Mouse (Mus musculus): ENCODE results near the gene Uqcc2. TPM values are rescaled to one million over a fixed set of nuclear protein-coding genes. Genes with fewer than 3 reads are reported as not detected.
A peak's percentile ranks its signal among the peaks of the same experiment; 100 is the strongest.

Uqcc2 gene
- polyA plus RNA-seq, 1 experiment = 49.1 TPM

DNA sequence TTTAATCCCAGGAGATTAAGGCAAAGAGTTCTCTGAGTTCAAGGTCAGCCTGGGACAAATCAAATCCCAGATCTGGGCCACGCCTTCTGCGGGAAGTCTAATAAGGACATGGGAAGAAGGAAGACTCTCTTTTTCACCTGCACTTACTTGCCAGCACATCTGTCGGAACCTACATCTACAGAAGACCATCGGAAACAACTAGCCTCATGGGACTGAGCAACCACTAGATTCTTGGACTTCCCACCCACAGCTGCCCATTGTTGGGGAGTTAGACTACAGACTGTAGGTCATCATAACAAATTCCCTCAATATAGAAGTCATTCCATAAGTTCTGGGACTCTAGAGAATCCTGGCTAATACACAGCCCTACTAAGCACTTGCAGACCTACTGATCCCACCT, 34.9 kb upstream of the Uqcc2 start:
- no peaks in the 10 kb centered on the region for H3K4me1 ChIP-seq (ENCODE audit: control insufficient read depth, insufficient read depth, insufficient read length)
- H3K27me3 ChIP-seq (ENCODE audit: control insufficient read depth, insufficient read depth, low read length) = no peaks in the 10 kb centered on the region
- no peak overlapping the region for H3K27ac ChIP-seq (ENCODE audit: insufficient read depth, low read length)
- DNase-seq (ENCODE audit: low read depth in 1 of 2, low spot score in 2 of 2) = no peak
- H3K36me3 ChIP-seq (ENCODE audit: control insufficient read depth, insufficient read depth, low read length) = no peaks in the 10 kb centered on the region
- 90% methylated on average over 4 of the region's 4 CpGs for WGBS
- H3K4me3 ChIP-seq (ENCODE audit: extremely low read depth, insufficient read depth, insufficient read length) = no peak overlapping the region
- TF ChIP-seq POLR2A (IDR thresholded peaks at IDR 0.05; ENCODE audit: low read depth, low read length) (no peak), CTCF (IDR thresholded peaks at IDR 0.05; ENCODE audit: extremely low read depth, insufficient read depth, insufficient read length, insufficient replicate concordance) (no peak)

DNA sequence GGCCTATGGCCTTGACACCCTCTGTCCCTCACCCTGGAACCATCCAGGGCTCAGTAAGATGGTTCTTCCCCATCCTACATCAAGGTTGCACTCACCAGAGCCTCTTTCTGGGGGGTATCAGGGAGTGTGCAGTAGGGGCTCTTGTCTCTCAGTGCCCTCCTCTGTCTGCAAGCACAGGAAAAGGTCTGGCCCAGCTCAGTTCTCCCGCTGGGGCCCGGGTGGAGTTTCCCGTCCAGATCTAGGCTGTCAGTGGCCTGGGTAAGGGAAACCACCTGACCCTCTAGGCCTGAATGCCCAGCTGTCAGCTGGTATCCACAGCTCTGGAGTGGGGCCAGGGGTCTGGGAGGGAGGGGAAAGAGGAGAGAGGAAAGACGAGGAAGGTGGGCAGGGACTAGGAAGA, 33.8 kb upstream of the Uqcc2 start, which contains the start of gene Ip6k3:
Gene Ip6k3 (minus strand): TSS at position 251 of the 400 bp plus-strand sequence.
- no peaks in the 10 kb centered on the region for H3K27me3 ChIP-seq (ENCODE audit: control insufficient read depth, insufficient read depth, low read length)
- H3K4me3 ChIP-seq (ENCODE audit: extremely low read depth, insufficient read depth, insufficient read length) = no peak within 1 kb of the TSS
- H3K27ac ChIP-seq (ENCODE audit: insufficient read depth, low read length) = no peak within 1 kb of the TSS
- no peaks in the 10 kb centered on the region for H3K36me3 ChIP-seq (ENCODE audit: control insufficient read depth, insufficient read depth, low read length)
- 57% methylated on average over 4 of the region's 4 CpGs for WGBS
- no peak for DNase-seq (ENCODE audit: low read depth in 1 of 2, low spot score in 2 of 2)
- TF ChIP-seq CTCF (IDR thresholded peaks at IDR 0.05; ENCODE audit: extremely low read depth, insufficient read depth, insufficient read length, insufficient replicate concordance) (no peak), POLR2A (IDR thresholded peaks at IDR 0.05; ENCODE audit: low read depth, low read length) (no peak)
- no peaks in the 10 kb centered on the region for H3K4me1 ChIP-seq (ENCODE audit: control insufficient read depth, insufficient read depth, insufficient read length)

DNA sequence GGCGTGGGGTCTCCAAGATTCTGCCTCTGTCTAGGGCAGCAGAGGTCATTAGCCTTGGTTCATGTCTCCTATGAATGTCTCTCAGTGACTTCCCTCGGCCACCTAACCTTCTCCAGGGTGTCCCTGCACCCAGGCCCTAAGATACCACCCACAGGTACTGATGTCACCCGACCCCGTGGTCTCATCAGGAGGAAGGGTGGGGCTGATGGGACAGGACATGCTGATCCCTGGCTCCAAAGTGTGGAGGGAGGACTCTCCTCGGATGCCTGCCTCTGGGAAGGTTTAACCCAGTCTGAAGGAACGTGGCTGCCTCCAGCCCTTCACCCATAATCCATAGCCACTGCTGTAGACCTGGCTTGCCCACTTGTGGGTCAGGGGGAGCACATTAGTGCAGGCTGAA, 33.2 kb upstream of the Uqcc2 start:
- no peak for DNase-seq (ENCODE audit: low read depth in 1 of 2, low spot score in 2 of 2)
- Histone ChIP-seq H3K4me3 (ENCODE audit: extremely low read depth, insufficient read depth, insufficient read length) (no peak overlapping the region), H3K27me3 (ENCODE audit: control insufficient read depth, insufficient read depth, low read length) (no peaks in the 10 kb centered on the region), H3K27ac (ENCODE audit: insufficient read depth, low read length) (no peak overlapping the region), H3K36me3 (ENCODE audit: control insufficient read depth, insufficient read depth, low read length) (no peaks in the 10 kb centered on the region), H3K4me1 (ENCODE audit: control insufficient read depth, insufficient read depth, insufficient read length) (no peaks in the 10 kb centered on the region)
- no peak for TF ChIP-seq CTCF (IDR thresholded peaks at IDR 0.05; ENCODE audit: extremely low read depth, insufficient read depth, insufficient read length, insufficient replicate concordance)
- TF ChIP-seq POLR2A (IDR thresholded peaks at IDR 0.05; ENCODE audit: low read depth, low read length) = no peak
- 83% methylated on average over 6 of the region's 6 CpGs for WGBS

DNA sequence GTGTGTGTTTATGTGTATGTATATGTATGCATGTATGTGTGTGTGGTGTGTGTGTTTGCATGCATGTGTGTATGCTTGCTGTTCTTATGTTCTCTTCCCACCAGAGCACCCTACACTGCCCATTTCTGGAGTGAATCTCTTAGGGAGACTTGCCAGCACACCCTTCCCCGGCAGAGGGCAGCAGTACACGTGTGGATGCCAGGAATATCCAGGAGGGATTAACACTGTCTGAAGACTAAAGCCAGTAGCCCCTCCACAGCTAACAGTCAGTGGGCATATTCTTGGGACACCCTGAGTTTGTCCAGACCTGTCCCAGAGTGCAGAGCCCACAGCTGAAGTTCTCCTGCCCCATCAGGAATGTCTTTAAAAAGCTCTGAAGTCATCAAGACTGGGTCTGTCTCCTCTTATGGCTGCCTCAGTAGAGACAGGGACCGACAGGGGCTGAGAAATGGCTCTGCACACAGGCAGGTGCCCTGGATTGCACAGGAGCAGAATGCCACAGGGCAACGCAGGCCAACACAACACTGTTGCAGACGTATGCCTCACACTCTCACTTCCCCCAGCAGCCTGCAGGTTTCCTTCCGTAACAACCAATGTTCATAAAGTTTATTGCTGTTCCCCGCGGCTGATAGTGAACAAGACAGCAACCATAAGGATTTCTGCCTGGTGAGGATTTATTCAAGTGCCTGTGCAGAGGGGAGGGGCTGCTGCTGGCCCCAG, 31.5 kb upstream of the Uqcc2 start:
- Histone ChIP-seq H3K4me3 (ENCODE audit: extremely low read depth, insufficient read depth, insufficient read length) (no peak overlapping the region), H3K27ac (ENCODE audit: insufficient read depth, low read length) (no peak overlapping the region), H3K27me3 (ENCODE audit: control insufficient read depth, insufficient read depth, low read length) (no peaks in the 10 kb centered on the region), H3K36me3 (ENCODE audit: control insufficient read depth, insufficient read depth, low read length) (no peaks in the 10 kb centered on the region), H3K4me1 (ENCODE audit: control insufficient read depth, insufficient read depth, insufficient read length) (no peaks in the 10 kb centered on the region)
- TF ChIP-seq CTCF (IDR thresholded peaks at IDR 0.05; ENCODE audit: extremely low read depth, insufficient read depth, insufficient read length, insufficient replicate concordance) (peak; percentile 5; the same call in 1 of the 2 replicates), POLR2A (IDR thresholded peaks at IDR 0.05; ENCODE audit: low read depth, low read length) (no peak)
- WGBS = 45% methylated on average over 8 of the region's 8 CpGs
- no peak for DNase-seq (ENCODE audit: low read depth in 1 of 2, low spot score in 2 of 2)

DNA sequence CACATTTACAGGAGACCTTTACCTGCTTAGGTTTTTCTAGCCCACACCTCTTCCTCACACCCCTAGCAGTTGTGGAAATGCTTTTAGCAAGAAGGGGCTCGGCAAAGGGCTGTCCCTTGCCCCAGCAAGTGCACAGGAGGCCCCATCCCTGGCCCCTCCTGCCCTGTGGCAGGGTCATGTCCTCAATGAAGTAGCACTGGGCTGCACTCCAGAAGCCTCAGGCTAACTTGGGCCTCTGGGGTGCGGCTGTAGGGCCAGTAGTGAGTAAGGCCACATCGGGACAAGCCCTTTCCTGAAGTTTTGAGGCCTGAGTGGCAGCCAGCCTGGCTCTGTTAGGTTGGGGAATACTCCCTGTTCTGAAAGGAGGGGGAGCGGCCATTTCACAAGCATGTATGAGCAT, 27.2 kb upstream of the Uqcc2 start:
- Histone ChIP-seq H3K4me3 (ENCODE audit: extremely low read depth, insufficient read depth, insufficient read length) (no peak overlapping the region), H3K27me3 (ENCODE audit: control insufficient read depth, insufficient read depth, low read length) (no peaks in the 10 kb centered on the region), H3K36me3 (ENCODE audit: control insufficient read depth, insufficient read depth, low read length) (no peaks in the 10 kb centered on the region), H3K27ac (ENCODE audit: insufficient read depth, low read length) (no peak overlapping the region), H3K4me1 (ENCODE audit: control insufficient read depth, insufficient read depth, insufficient read length) (no peaks in the 10 kb centered on the region)
- WGBS = 71% methylated on average over 4 of the region's 4 CpGs
- DNase-seq (ENCODE audit: low read depth in 1 of 2, low spot score in 2 of 2) = no peak
- TF ChIP-seq POLR2A (IDR thresholded peaks at IDR 0.05; ENCODE audit: low read depth, low read length) = no peak

DNA sequence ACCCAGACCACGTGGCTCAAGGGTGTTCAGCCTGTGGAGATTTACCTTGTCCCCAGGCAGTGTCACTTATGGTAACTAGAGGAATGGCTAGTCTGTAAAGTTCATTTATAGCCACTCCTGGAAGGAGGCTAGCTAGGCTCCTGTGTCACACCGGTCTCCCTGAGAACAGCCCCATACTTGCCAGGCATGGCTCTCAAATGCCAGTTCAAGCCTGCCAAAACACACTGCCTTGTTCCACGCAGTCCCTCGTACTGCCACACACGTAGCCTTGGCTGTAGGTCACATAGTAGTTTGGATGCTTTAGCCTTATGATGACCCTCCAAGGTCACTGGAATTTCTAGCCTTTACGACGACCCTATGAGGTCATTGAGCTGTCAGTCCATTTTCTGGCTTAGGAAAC, 25.5 kb upstream of the Uqcc2 start:
- H3K27me3 ChIP-seq (ENCODE audit: control insufficient read depth, insufficient read depth, low read length) = no peaks in the 10 kb centered on the region
- no peak for TF ChIP-seq POLR2A (IDR thresholded peaks at IDR 0.05; ENCODE audit: low read depth, low read length)
- TF ChIP-seq CTCF (IDR thresholded peaks at IDR 0.05; ENCODE audit: extremely low read depth, insufficient read depth, insufficient read length, insufficient replicate concordance) = no peak
- H3K4me3 ChIP-seq (ENCODE audit: extremely low read depth, insufficient read depth, insufficient read length) = no peak overlapping the region
- H3K36me3 ChIP-seq (ENCODE audit: control insufficient read depth, insufficient read depth, low read length) = no peaks in the 10 kb centered on the region
- DNase-seq (ENCODE audit: low read depth in 1 of 2, low spot score in 2 of 2) = no peak
- no peaks in the 10 kb centered on the region for H3K4me1 ChIP-seq (ENCODE audit: control insufficient read depth, insufficient read depth, insufficient read length)
- no peak overlapping the region for H3K27ac ChIP-seq (ENCODE audit: insufficient read depth, low read length)
- WGBS = 84% methylated on average over 7 of the region's 7 CpGs

DNA sequence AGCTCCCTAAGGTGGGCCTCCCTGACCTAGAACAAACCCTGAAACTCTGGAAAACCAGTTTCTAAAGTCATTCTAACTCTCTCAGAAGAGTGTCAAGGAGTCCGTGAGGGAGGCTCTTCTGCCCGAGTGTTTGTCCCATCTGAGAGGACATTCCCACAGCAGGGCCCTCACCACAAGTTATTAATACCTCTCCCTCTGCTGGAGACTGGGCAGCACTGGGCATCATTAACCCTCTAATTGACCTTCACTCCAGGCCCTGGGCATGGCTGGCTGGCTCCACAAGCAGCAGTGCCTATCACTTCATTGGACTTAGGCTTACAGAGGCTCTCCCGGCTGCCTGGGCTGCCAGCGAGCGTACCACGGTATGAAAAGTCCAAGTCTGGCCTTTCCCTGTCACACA, 24.7 kb upstream of the Uqcc2 start:
- DNase-seq (ENCODE audit: low read depth in 1 of 2, low spot score in 2 of 2) = no peak
- H3K27ac ChIP-seq (ENCODE audit: insufficient read depth, low read length) = no peak overlapping the region
- H3K36me3 ChIP-seq (ENCODE audit: control insufficient read depth, insufficient read depth, low read length) = no peaks in the 10 kb centered on the region
- WGBS = 91% methylated on average over 6 of the region's 6 CpGs
- no peaks in the 10 kb centered on the region for H3K27me3 ChIP-seq (ENCODE audit: control insufficient read depth, insufficient read depth, low read length)
- H3K4me1 ChIP-seq (ENCODE audit: control insufficient read depth, insufficient read depth, insufficient read length) = no peaks in the 10 kb centered on the region
- no peak for TF ChIP-seq CTCF (IDR thresholded peaks at IDR 0.05; ENCODE audit: extremely low read depth, insufficient read depth, insufficient read length, insufficient replicate concordance)
- TF ChIP-seq POLR2A (IDR thresholded peaks at IDR 0.05; ENCODE audit: low read depth, low read length) = no peak
- no peak overlapping the region for H3K4me3 ChIP-seq (ENCODE audit: extremely low read depth, insufficient read depth, insufficient read length)
